19 mouse cellular contexts compared by ENCODE assay signal in the genomic region with DNA sequence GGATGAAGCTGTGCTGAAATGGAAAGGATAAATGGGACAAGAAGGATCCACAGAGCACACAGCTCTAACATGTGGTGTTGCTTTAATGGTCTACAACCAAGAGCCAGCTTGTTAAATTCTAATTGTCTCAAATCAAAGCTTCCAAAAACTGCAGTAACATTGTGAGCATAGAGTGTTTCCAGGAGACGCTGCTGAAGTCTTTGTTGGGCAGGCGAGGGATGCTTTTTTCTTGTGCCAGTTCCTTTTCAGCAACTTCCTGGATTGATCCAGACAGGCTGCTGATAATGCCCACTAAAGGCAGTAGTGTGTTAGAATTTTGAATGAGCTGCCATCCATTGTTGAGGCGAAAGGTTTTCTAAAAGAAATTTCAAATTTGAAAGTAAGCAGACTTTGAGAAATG.
"Had no signal": no experiment of that assay in that cellular context is flagged by ENCODE, and none has a peak within 500 bp of the region (broad histone marks: within the 10 kb centered on the region; RNA-seq: fewer than 3 reads in every experiment).

No protein-coding gene starts in this region.

- H3K27ac ChIP-seq: kidney, postnatal 0 days; limb, embryonic 12.5 days; limb, embryonic 15.5 days; liver, embryonic 14.5 days; macrophage; midbrain, embryonic 12.5 days; midbrain, embryonic 15.5 days; neural tube, embryonic 12.5 days; neural tube, embryonic 15.5 days; stomach, embryonic 15.5 days had no signal

- DNase-seq: kidney, adult 2 months; kidney, postnatal 25 days; liver, postnatal 0 days; lung, embryonic 14.5 days; right cerebral cortex, postnatal 25 days; spleen, adult 18-20 months; thymus, postnatal 36 days had no signal

- H3K4me3 ChIP-seq: limb, embryonic 12.5 days; limb, embryonic 15.5 days; midbrain, embryonic 12.5 days; midbrain, embryonic 15.5 days; neural tube, embryonic 12.5 days; neural tube, embryonic 15.5 days; stomach, embryonic 15.5 days had no signal

- H3K9ac ChIP-seq: limb, embryonic 12.5 days; limb, embryonic 15.5 days; liver, embryonic 14.5 days; liver, postnatal 0 days; lung, embryonic 14.5 days; midbrain, embryonic 12.5 days; midbrain, embryonic 15.5 days; neural tube, embryonic 12.5 days; neural tube, embryonic 15.5 days; stomach, embryonic 15.5 days had no signal

- ATAC-seq: liver, postnatal 0 days; lung, postnatal 0 days; midbrain, embryonic 15.5 days had no signal

- H3K4me2 ChIP-seq: limb, embryonic 12.5 days; limb, embryonic 15.5 days; liver, embryonic 11.5 days; lung, embryonic 14.5 days; midbrain, embryonic 12.5 days; midbrain, embryonic 15.5 days; neural tube, embryonic 12.5 days; neural tube, embryonic 15.5 days; stomach, embryonic 15.5 days had no signal

- H3K4me1 ChIP-seq: limb, embryonic 12.5 days; limb, embryonic 15.5 days; midbrain, embryonic 12.5 days; midbrain, embryonic 15.5 days; neural tube, embryonic 12.5 days; neural tube, embryonic 15.5 days; stomach, embryonic 15.5 days had no signal

- H3K9me3 ChIP-seq: limb, embryonic 12.5 days; limb, embryonic 15.5 days; midbrain, embryonic 12.5 days; midbrain, embryonic 15.5 days; neural tube, embryonic 12.5 days; neural tube, embryonic 15.5 days; stomach, embryonic 15.5 days had no signal

- H3K36me3 ChIP-seq: stomach, embryonic 15.5 days had no signal

- H3K27me3 ChIP-seq: limb, embryonic 12.5 days; limb, embryonic 15.5 days; midbrain, embryonic 12.5 days; midbrain, embryonic 15.5 days; neural tube, embryonic 12.5 days; neural tube, embryonic 15.5 days; stomach, embryonic 15.5 days had no signal
